Mouse (Mus musculus): Measurements from ENCODE around the gene Eya4.

- TF ChIP-seq CTCF (IDR thresholded peaks at IDR 0.05; ENCODE audit: borderline replicate concordance, insufficient read depth, low read length) (no peak), POLR2A (IDR thresholded peaks at IDR 0.05; ENCODE audit: low read depth, low read length) (no peak)
Measured at GRCm38 (mm10) chr10:23177347-23178046, 173.1 kb downstream of the Eya4 start.

Data from embryonic fibroblast, embryonic 13.5 days (primary cell).